Mouse (Mus musculus) olfactory bulb, adult 2 months (tissue): ENCODE results near the gene Frmd8.

Experiments
- CTCF ChIP-seq: fragments of 200-500 bp; IDR thresholded peaks from 2 replicates; pipeline ENCODE4 v1.5.1; 2012; ENCODE audit warnings: low read depth, mild to moderate bottlenecking, low read length, moderate library complexity; ENCODE audit not compliant: insufficient read depth
- POLR2A ChIP-seq: fragments of 200-500 bp; IDR thresholded peaks from 2 replicates; pipeline ENCODE4 v1.6.1; 2012; ENCODE audit warnings: mild to moderate bottlenecking, low read depth, low read length, moderate library complexity; ENCODE audit not compliant: insufficient read depth

DNA sequence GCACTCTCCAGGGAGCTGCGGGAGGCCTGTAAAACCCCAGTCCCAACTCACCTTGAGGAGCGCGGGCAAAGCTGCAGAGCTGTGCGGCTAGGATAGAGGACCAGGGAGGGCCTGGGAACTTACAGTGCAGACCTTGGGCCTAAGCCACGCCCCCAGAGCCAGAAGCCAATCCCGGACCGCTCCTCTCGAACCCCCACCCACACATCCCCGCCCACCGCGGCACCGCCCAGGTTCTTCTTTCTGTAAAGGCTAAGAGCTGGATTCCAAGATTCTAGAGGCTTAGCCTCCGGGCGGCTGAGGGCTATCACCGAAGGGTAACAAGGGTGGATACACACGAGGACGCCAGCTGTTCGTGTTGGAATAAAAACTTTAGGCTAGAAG is 49.6 kb upstream of the Frmd8 start, which contains the start of gene Cdc42ep2:
- TF ChIP-seq POLR2A = no peak; the same call in 1 of the 2 replicates
- TF ChIP-seq CTCF = no peak
